Mouse (Mus musculus): ENCODE measurements around the gene Cenpp. TPM values are rescaled to one million over a fixed set of nuclear protein-coding genes. Genes with fewer than 3 reads are reported as not detected.
A peak's percentile ranks its signal among the peaks of the same experiment; 100 is the strongest.

Gene Cenpp
- polyA plus RNA-seq, 1 experiment from 2014 or later, result 19.9 TPM

GRCm38 (mm10) chr13:49462921-49463320, 189.7 kb downstream of the Cenpp start:
- H3K4me3 ChIP-seq (ENCODE audit: low read length), result no peak overlapping the region
- no peak for ATAC-seq
- no peaks in the 10 kb centered on the region; the same call in 1 of the 2 replicates for H3K36me3 ChIP-seq (ENCODE audit: control insufficient read depth, insufficient read depth, low read length)
- no peaks in the 10 kb centered on the region for H3K27me3 ChIP-seq (replicated peaks; ENCODE audit: control insufficient read depth, insufficient read depth, low read length)
- H3K9ac ChIP-seq (ENCODE audit: low read depth, low read length), result no peak overlapping the region
- 91% methylated on average over 2 of the region's 2 CpGs for WGBS
- peaks cover 2% of the 10 kb centered on the region; the same call in 1 of the 2 replicates for H3K4me1 ChIP-seq (ENCODE audit: control insufficient read depth, insufficient read depth, low read length)
- H3K27ac ChIP-seq (ENCODE audit: low read length), result no peak overlapping the region
- no peak overlapping the region for H3K4me2 ChIP-seq (ENCODE audit: low read depth, low read length)
- H3K9me3 ChIP-seq (ENCODE audit: control insufficient read depth, low read length), result no peaks in the 10 kb centered on the region

- no peak overlapping the region for H3K4me3 ChIP-seq (ENCODE audit: low read length)
- H3K9me3 ChIP-seq (ENCODE audit: control insufficient read depth, low read length), result no peaks in the 10 kb centered on the region
- 86% methylated on average over 15 of the region's 15 CpGs for WGBS
- no peaks in the 10 kb centered on the region for H3K27me3 ChIP-seq (replicated peaks; ENCODE audit: control insufficient read depth, insufficient read depth, low read length)
- H3K4me1 ChIP-seq (ENCODE audit: control insufficient read depth, insufficient read depth, low read length), result no peaks in the 10 kb centered on the region
- no peak overlapping the region for H3K9ac ChIP-seq (ENCODE audit: low read depth, low read length)
- H3K36me3 ChIP-seq (ENCODE audit: control insufficient read depth, insufficient read depth, low read length), result no peaks in the 10 kb centered on the region; the same call in 1 of the 2 replicates
- ATAC-seq, result no peak
- H3K27ac ChIP-seq (ENCODE audit: low read length), result 0 out of 2 replicates have a peak overlapping the region, but pooled peaks have one; percentile 10
- no peak overlapping the region for H3K4me2 ChIP-seq (ENCODE audit: low read depth, low read length)
Measured at GRCm38 (mm10) chr13:49461458-49462132, 191.0 kb downstream of the Cenpp start.

GRCm38 (mm10) chr13:49460692-49461414, 191.7 kb downstream of the Cenpp start:
- no peaks in the 10 kb centered on the region for H3K27me3 ChIP-seq (replicated peaks; ENCODE audit: control insufficient read depth, insufficient read depth, low read length)
- H3K9ac ChIP-seq (ENCODE audit: low read depth, low read length), result no peak overlapping the region
- H3K27ac ChIP-seq (ENCODE audit: low read length), result 0 out of 2 replicates have a peak overlapping the region, but pooled peaks have one; percentile 10
- ATAC-seq, result no peak
- H3K9me3 ChIP-seq (ENCODE audit: control insufficient read depth, low read length), result no peaks in the 10 kb centered on the region
- no peak overlapping the region for H3K4me3 ChIP-seq (ENCODE audit: low read length)
- no peaks in the 10 kb centered on the region; the same call in 1 of the 2 replicates for H3K36me3 ChIP-seq (ENCODE audit: control insufficient read depth, insufficient read depth, low read length)
- H3K4me2 ChIP-seq (ENCODE audit: low read depth, low read length), result no peak overlapping the region
- H3K4me1 ChIP-seq (ENCODE audit: control insufficient read depth, insufficient read depth, low read length), result no peaks in the 10 kb centered on the region
- 63% methylated on average over 5 of the region's 5 CpGs for WGBS

- Histone ChIP-seq H3K9ac (ENCODE audit: low read depth, low read length) (no peak overlapping the region), H3K36me3 (ENCODE audit: control insufficient read depth, insufficient read depth, low read length) (no peaks in the 10 kb centered on the region; the same call in 1 of the 2 replicates)
- WGBS, result 88% methylated on average over 4 of the region's 4 CpGs
Measured at GRCm38 (mm10) chr13:49460276-49460675, 192.3 kb downstream of the Cenpp start.

GRCm38 (mm10) chr13:49449318-49449749, 203.3 kb downstream of the Cenpp start:
- no peak overlapping the region for H3K4me3 ChIP-seq (ENCODE audit: low read length)
- peak; percentile 87 for ATAC-seq
- 32% methylated on average over 5 of the region's 5 CpGs for WGBS
- no peak overlapping the region for H3K4me2 ChIP-seq (ENCODE audit: low read depth, low read length)
- H3K9me3 ChIP-seq (ENCODE audit: control insufficient read depth, low read length), result no peaks in the 10 kb centered on the region
- no peaks in the 10 kb centered on the region for H3K27me3 ChIP-seq (replicated peaks; ENCODE audit: control insufficient read depth, insufficient read depth, low read length)
- H3K36me3 ChIP-seq (ENCODE audit: control insufficient read depth, insufficient read depth, low read length), result peaks cover 5% of the 10 kb centered on the region
- H3K9ac ChIP-seq (ENCODE audit: low read depth, low read length), result no peak overlapping the region
- H3K4me1 ChIP-seq (ENCODE audit: control insufficient read depth, insufficient read depth, low read length), result no peaks in the 10 kb centered on the region
- H3K27ac ChIP-seq (ENCODE audit: low read length), result no peak overlapping the region; the same call in 1 of the 2 replicates

More at GRCm38 (mm10) chr13:49460276-49460675, 192.3 kb downstream of the Cenpp start:
- H3K9me3 ChIP-seq (ENCODE audit: control insufficient read depth, low read length), result no peaks in the 10 kb centered on the region
- H3K27ac ChIP-seq (ENCODE audit: low read length), result no peak overlapping the region
- H3K4me3 ChIP-seq (ENCODE audit: low read length), result no peak overlapping the region
- no peak for ATAC-seq
- no peak overlapping the region for H3K4me2 ChIP-seq (ENCODE audit: low read depth, low read length)
- H3K27me3 ChIP-seq (replicated peaks; ENCODE audit: control insufficient read depth, insufficient read depth, low read length), result no peaks in the 10 kb centered on the region
- H3K4me1 ChIP-seq (ENCODE audit: control insufficient read depth, insufficient read depth, low read length), result no peaks in the 10 kb centered on the region

- no peak for ATAC-seq
- H3K27me3 ChIP-seq (replicated peaks; ENCODE audit: control insufficient read depth, insufficient read depth, low read length), result no peaks in the 10 kb centered on the region
- no peak overlapping the region for H3K9ac ChIP-seq (ENCODE audit: low read depth, low read length)
- no peaks in the 10 kb centered on the region for H3K4me1 ChIP-seq (ENCODE audit: control insufficient read depth, insufficient read depth, low read length)
- no peak overlapping the region for H3K4me3 ChIP-seq (ENCODE audit: low read length)
- no peak overlapping the region for H3K4me2 ChIP-seq (ENCODE audit: low read depth, low read length)
- no peaks in the 10 kb centered on the region for H3K9me3 ChIP-seq (ENCODE audit: control insufficient read depth, low read length)
- H3K36me3 ChIP-seq (ENCODE audit: control insufficient read depth, insufficient read depth, low read length), result peaks cover 3% of the 10 kb centered on the region
- WGBS, result 96% methylated on average over 6 of the region's 6 CpGs
- no peak overlapping the region for H3K27ac ChIP-seq (ENCODE audit: low read length)
Measured at GRCm38 (mm10) chr13:49444451-49444850, 208.1 kb downstream of the Cenpp start.

- Histone ChIP-seq H3K27me3 (replicated peaks; ENCODE audit: control insufficient read depth, insufficient read depth, low read length) (no peaks in the 10 kb centered on the region), H3K36me3 (ENCODE audit: control insufficient read depth, insufficient read depth, low read length) (no peaks in the 10 kb centered on the region), H3K27ac (ENCODE audit: low read length) (no peak overlapping the region), H3K9me3 (ENCODE audit: control insufficient read depth, low read length) (no peaks in the 10 kb centered on the region), H3K4me3 (ENCODE audit: low read length) (no peak overlapping the region), H3K4me2 (ENCODE audit: low read depth, low read length) (no peak overlapping the region), H3K9ac (ENCODE audit: low read depth, low read length) (no peak overlapping the region), H3K4me1 (ENCODE audit: control insufficient read depth, insufficient read depth, low read length) (no peaks in the 10 kb centered on the region)
- ATAC-seq, result no peak
- 73% methylated on average over 4 of the region's 4 CpGs for WGBS
Measured at GRCm38 (mm10) chr13:49436170-49436569, 216.4 kb downstream of the Cenpp start.

- no peaks in the 10 kb centered on the region for H3K36me3 ChIP-seq (ENCODE audit: control insufficient read depth, insufficient read depth, low read length)
Measured at GRCm38 (mm10) chr13:49435745-49436144, 216.8 kb downstream of the Cenpp start.

GRCm38 (mm10) chr13:49433268-49434029, 219.1 kb downstream of the Cenpp start:
- no peaks in the 10 kb centered on the region for H3K27me3 ChIP-seq (replicated peaks; ENCODE audit: control insufficient read depth, insufficient read depth, low read length)
- H3K9ac ChIP-seq (ENCODE audit: low read depth, low read length), result no peak overlapping the region
- H3K4me3 ChIP-seq (ENCODE audit: low read length), result no peak overlapping the region
- ATAC-seq, result no peak
- H3K4me1 ChIP-seq (ENCODE audit: control insufficient read depth, insufficient read depth, low read length), result 0 out of 2 replicates have a peak, but pooled peaks cover 4% of the 10 kb centered on the region
- H3K36me3 ChIP-seq (ENCODE audit: control insufficient read depth, insufficient read depth, low read length), result no peaks in the 10 kb centered on the region
- no peak overlapping the region for H3K4me2 ChIP-seq (ENCODE audit: low read depth, low read length)
- H3K9me3 ChIP-seq (ENCODE audit: control insufficient read depth, low read length), result no peaks in the 10 kb centered on the region
- no peak overlapping the region for H3K27ac ChIP-seq (ENCODE audit: low read length)
- WGBS, result 91% methylated on average over 2 of the region's 2 CpGs

More at GRCm38 (mm10) chr13:49435745-49436144, 216.8 kb downstream of the Cenpp start:
- Histone ChIP-seq H3K4me3 (ENCODE audit: low read length) (no peak overlapping the region), H3K9ac (ENCODE audit: low read depth, low read length) (no peak overlapping the region), H3K4me2 (ENCODE audit: low read depth, low read length) (no peak overlapping the region), H3K27me3 (replicated peaks; ENCODE audit: control insufficient read depth, insufficient read depth, low read length) (no peaks in the 10 kb centered on the region), H3K4me1 (ENCODE audit: control insufficient read depth, insufficient read depth, low read length) (no peaks in the 10 kb centered on the region), H3K27ac (ENCODE audit: low read length) (no peak overlapping the region), H3K9me3 (ENCODE audit: control insufficient read depth, low read length) (no peaks in the 10 kb centered on the region)
- 91% methylated on average over 1 of the region's 1 CpGs for WGBS
- no peak for ATAC-seq

Data from intestine, embryonic 16.5 days (tissue).